Mouse (Mus musculus) limb, embryonic 14.5 days (tissue): ENCODE results near the gene Lyl1. TPM values are rescaled to one million over a fixed set of nuclear protein-coding genes. Genes with fewer than 3 reads are reported as not detected.

Experiments used
- ATAC-seq: fragments of 200-750 bp; cut with Nextera tagmentation; 2 replicates; pipeline ENCODE4 v1.8.0; 2017; ENCODE audit warnings: low read depth, moderate number of reproducible peaks, moderate TSS enrichment; ENCODE audit not compliant: low FRiP score
- DNase-seq: peaks from one replicate; pipeline ENCODE4 v3.0.0-alpha.2; 2015; ENCODE audit warnings: low spot score
- H3K27ac ChIP-seq: fragments of 300-500 bp; sonication (generic); replicated peaks from 2 replicates; pipeline ENCODE4 v1.5.1; 2014; ENCODE audit warnings: low read depth, mild to moderate bottlenecking, low read length, moderate library complexity, mixed read lengths
- H3K27me3 ChIP-seq: fragments of 300-500 bp; sonication (generic); 2 replicates; pipeline ENCODE4 v1.6.1; 2014; ENCODE audit warnings: low read length, mixed read lengths; ENCODE audit not compliant: control insufficient read depth, insufficient read depth
- H3K36me3 ChIP-seq: fragments of 300-500 bp; sonication (generic); 2 replicates; pipeline ENCODE4 v1.6.1; 2014; ENCODE audit warnings: mild to moderate bottlenecking, low read length, moderate library complexity, mixed read lengths; ENCODE audit not compliant: control insufficient read depth, insufficient read depth
- H3K4me1 ChIP-seq: fragments of 300-500 bp; sonication (generic); 2 replicates; pipeline ENCODE4 v1.6.1; 2014; ENCODE audit warnings: antibody characterized with exemption, low read length, mixed read lengths; ENCODE audit not compliant: control insufficient read depth, insufficient read depth
- H3K4me2 ChIP-seq: fragments of 300-500 bp; sonication (generic); replicated peaks from 2 replicates; pipeline ENCODE4 v1.6.1; 2014; ENCODE audit warnings: low read depth, mild to moderate bottlenecking, low read length, moderate library complexity; ENCODE audit not compliant: severe bottlenecking
- H3K4me3 ChIP-seq: fragments of 300-500 bp; sonication (generic); replicated peaks from 2 replicates; pipeline ENCODE4 v1.5.1; 2014; ENCODE audit warnings: low read length
- H3K9ac ChIP-seq: fragments of 300-500 bp; sonication (generic); 2 replicates; pipeline ENCODE4 v1.6.1; 2014; ENCODE audit warnings: mild to moderate bottlenecking, low read depth, low read length, moderate library complexity; ENCODE audit not compliant: severe bottlenecking
- H3K9me3 ChIP-seq: fragments of 300-500 bp; sonication (generic); 2 replicates; pipeline ENCODE4 v1.6.1; 2016; ENCODE audit warnings: low read length; ENCODE audit not compliant: control insufficient read depth
- POLR2A ChIP-seq: fragments of 200-500 bp; IDR thresholded peaks from 2 replicates; pipeline ENCODE4 v1.8.0; 2012; ENCODE audit warnings: inconsistent platforms, mild to moderate bottlenecking, moderate library complexity, borderline replicate concordance; ENCODE audit not compliant: insufficient read depth, insufficient read length; ENCODE audit errors: extremely low read depth
- WGBS: fragments of 180-500 bp; shearing (Covaris S2); extraction: QIAGEN DNeasy Blood & Tissue Kit; methylation state at CpG from one replicate; pipeline ENCODE4 v1.1.7; 2014; 5-methylcytosine and 5-hydroxymethylcytosine counted together
- polyA plus RNA-seq, 2 experiments: library from polyadenylated mRNA; depleted of rRNA in 1 of 2; stranded (reverse) in 1 of 2; unstranded in 1 of 2; fragments of >200 nt; fragmentation: Nextera tagmentation in 1 of 2; extraction: Ambion mirVana in 1 of 2; gene quantifications; 2 replicates each; pipeline versions ENCODE4 v1.2.1 to v1.2.3; 2012 to 2014

Lyl1 gene
- polyA plus RNA-seq, 2 experiments: 5.6 to 7.1 TPM

DNA sequence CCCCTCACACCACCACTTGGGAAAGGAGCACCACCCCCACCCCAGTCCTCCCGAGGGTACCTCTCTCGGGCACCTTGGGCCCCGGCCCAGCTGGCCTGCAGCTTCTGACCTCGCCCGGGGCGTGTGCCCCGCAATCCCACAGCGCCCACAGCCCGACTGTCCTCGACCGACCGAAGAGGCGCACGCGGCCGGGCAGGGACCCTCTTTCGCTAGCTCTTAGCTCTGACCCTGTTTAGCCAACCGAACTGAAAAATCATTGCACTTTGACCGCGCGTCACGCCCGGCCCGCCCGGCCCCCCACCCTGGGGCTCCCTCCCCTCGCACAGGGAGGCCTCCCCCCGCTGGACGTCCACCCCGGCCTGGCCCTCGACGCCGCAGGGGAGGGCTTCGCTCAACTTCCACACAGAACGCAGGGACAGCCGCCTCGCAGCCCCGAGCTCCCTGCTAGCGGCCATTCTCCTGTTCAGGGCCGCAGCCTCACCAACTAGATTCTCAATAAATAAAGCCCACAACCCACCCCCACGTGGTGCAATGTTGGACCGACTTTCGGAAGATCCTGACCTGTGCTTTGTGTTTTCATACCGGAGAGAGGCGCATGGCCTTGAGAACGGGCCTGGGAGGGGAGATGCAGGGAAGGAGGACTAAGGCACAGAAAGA lies 5.5 kb downstream of the Lyl1 start:
- 16% methylated on average over 36 of the region's 45 CpGs for WGBS
- no peaks in the 10 kb centered on the region for H3K9me3 ChIP-seq
- 0 out of 2 replicates have a peak overlapping the region, but pooled peaks have one; percentile 28 for H3K9ac ChIP-seq
- peaks cover 55% of the 10 kb centered on the region for H3K27me3 ChIP-seq
- TF ChIP-seq POLR2A: no peak
- peaks cover 59% of the 10 kb centered on the region for H3K36me3 ChIP-seq
- DNase-seq (no peak), ATAC-seq (no peak)
- peak overlapping the region; percentile 26; the same call in 1 of the 2 replicates for H3K4me2 ChIP-seq
- peak overlapping the region; percentile 21 for H3K4me3 ChIP-seq
- peaks cover 70% of the 10 kb centered on the region for H3K4me1 ChIP-seq
- H3K27ac ChIP-seq: no peak overlapping the region

DNA sequence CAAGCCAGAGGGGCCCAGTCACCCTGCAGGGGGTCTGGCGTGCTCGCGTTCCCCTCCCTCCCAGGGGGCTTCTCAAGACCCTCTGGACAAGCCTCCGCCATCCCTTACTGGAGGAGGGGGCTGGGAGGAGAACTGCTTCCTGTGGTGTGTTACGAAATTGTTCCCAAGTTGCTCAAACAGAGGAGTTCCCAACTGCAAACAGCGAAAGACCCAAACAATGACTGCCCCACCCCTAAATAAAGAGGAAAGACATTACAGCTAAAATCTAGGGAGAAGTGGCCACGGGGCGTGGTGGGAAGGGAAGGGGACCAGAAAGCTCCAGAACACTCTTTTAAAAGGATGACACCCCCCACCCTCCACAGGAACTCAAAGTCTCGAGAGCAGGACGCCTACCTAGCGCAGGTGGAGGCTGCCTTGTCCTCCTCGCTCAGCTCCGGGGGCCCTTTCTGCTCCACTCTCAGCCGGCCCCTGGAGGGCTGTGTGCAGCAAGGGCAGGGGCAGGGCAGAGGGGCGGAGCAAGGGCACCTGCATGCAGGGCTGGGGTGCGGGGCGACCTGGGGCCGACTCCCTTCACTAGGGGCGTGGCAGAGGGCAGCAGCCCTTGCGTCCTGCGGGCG lies 6.1 kb downstream of the Lyl1 start:
- Histone ChIP-seq H3K9ac (0 out of 2 replicates have a peak overlapping the region, but pooled peaks have one; percentile 28), H3K4me2 (peak overlapping the region; percentile 26), H3K4me1 (peaks cover 70% of the 10 kb centered on the region), H3K36me3 (peaks cover 59% of the 10 kb centered on the region), H3K9me3 (no peaks in the 10 kb centered on the region), H3K4me3 (peak overlapping the region; percentile 21), H3K27ac (no peak overlapping the region), H3K27me3 (peaks cover 49% of the 10 kb centered on the region)
- no peak for DNase-seq
- ATAC-seq: no peak
- 17% methylated on average over 22 of the region's 22 CpGs for WGBS
- TF ChIP-seq POLR2A: no peak

GRCm38 (mm10) chr8:84708071-84708541 lies 6.8 kb downstream of the Lyl1 start:
- no peak overlapping the region for H3K9ac ChIP-seq
- peaks cover 60% of the 10 kb centered on the region for H3K36me3 ChIP-seq
- WGBS: 25% methylated on average over 15 of the region's 15 CpGs
- no peak overlapping the region for H3K4me3 ChIP-seq
- ATAC-seq (no peak), DNase-seq (no peak)
- TF ChIP-seq POLR2A: no peak
- no peaks in the 10 kb centered on the region for H3K9me3 ChIP-seq
- peaks cover 74% of the 10 kb centered on the region for H3K4me1 ChIP-seq
- H3K4me2 ChIP-seq: peak overlapping the region; percentile 26; the same call in 1 of the 2 replicates
- peaks cover 45% of the 10 kb centered on the region for H3K27me3 ChIP-seq
- H3K27ac ChIP-seq: no peak overlapping the region

DNA sequence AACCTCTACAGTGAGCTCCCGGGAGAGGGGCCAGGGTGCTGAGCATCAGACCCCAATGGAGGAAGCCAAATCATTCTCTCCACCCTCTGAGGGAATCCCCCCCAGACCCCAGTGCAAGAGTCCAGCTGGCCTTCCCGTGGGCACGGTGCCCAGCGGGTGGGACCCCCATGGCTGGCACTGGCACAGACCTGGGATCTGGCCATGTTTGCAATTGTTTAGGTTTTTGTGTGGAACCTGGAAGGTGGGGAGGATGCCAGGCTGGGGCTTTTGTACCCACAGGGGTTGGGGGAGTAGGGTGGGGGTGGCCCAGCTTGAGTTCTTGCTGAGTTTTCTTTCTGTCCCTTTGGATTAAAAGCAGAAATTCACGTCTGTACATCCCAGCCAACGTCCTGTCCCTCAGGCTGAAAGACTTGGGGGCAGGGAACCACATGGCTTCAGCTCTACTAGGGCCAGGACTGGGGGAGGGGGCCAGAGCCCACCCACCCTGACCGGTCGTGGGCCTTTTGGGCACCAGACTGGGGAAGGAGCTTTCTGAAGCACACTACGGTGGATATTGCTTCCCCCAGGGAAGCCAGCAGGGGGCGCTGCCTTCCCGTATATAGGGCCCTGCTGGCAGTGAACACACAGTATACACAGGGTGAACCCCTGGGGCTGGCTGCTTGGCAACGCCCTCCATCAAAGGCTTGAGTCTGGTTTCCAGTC lies 7.7 kb downstream of the Lyl1 start:
- 18% methylated on average over 10 of the region's 12 CpGs for WGBS
- H3K4me1 ChIP-seq: peaks cover 82% of the 10 kb centered on the region
- ATAC-seq: peak; percentile 38
- no peak overlapping the region for H3K27ac ChIP-seq
- H3K9me3 ChIP-seq: no peaks in the 10 kb centered on the region
- peaks cover 62% of the 10 kb centered on the region for H3K36me3 ChIP-seq
- DNase-seq: peak; percentile 95
- no peak overlapping the region for H3K4me2 ChIP-seq
- TF ChIP-seq POLR2A: no peak
- peaks cover 37% of the 10 kb centered on the region for H3K27me3 ChIP-seq
- no peak overlapping the region for H3K4me3 ChIP-seq
- peak overlapping the region; percentile 17; the same call in 1 of the 2 replicates for H3K9ac ChIP-seq

GRCm38 (mm10) chr8:84709931-84710330 lies 8.7 kb downstream of the Lyl1 start:
- ATAC-seq (no peak), DNase-seq (no peak)
- TF ChIP-seq POLR2A: no peak
- H3K9ac ChIP-seq: no peak overlapping the region
- no peak overlapping the region for H3K4me3 ChIP-seq
- H3K36me3 ChIP-seq: peaks cover 67% of the 10 kb centered on the region
- H3K4me1 ChIP-seq: peaks cover 84% of the 10 kb centered on the region
- 96% methylated on average over 1 of the region's 1 CpGs for WGBS
- no peaks in the 10 kb centered on the region for H3K9me3 ChIP-seq
- no peak overlapping the region; the same call in 1 of the 2 replicates for H3K27ac ChIP-seq
- H3K27me3 ChIP-seq: peaks cover 31% of the 10 kb centered on the region
- no peak overlapping the region for H3K4me2 ChIP-seq
